Mouse (Mus musculus): ENCODE measurements at regions not wholly inside any gene's neighbourhood (a gene's known extent, or its start where the extent isn't known, plus 50 kb on each side); places are given as distances from the start of the nearest gene placed in this dataset.

GRCm38 (mm10) chr13:47471543-47472213 lies 349.2 kb downstream of the Rnf144b start:
- DNase-seq (no peak), ATAC-seq (no peak)
- Histone ChIP-seq H3K4me3 (ENCODE audit: low read depth, low read length) (no peak overlapping the region), H3K27ac (ENCODE audit: low read depth) (no peak overlapping the region), H3K4me2 (ENCODE audit: low read depth, low read length) (no peak overlapping the region), H3K4me1 (ENCODE audit: insufficient read depth) (no peaks in the 10 kb centered on the region), H3K9ac (replicated peaks) (no peak overlapping the region), H3K36me3 (replicated peaks; ENCODE audit: insufficient read depth, low read length) (no peaks in the 10 kb centered on the region), H3K9me3 (ENCODE audit: low read length) (no peaks in the 10 kb centered on the region), H3K27me3 (ENCODE audit: insufficient read depth, low read length) (no peaks in the 10 kb centered on the region)
- WGBS (ENCODE audit: insufficient replicate concordance): 62% methylated on average over 14 of the region's 14 CpGs
- TF ChIP-seq EP300 (IDR thresholded peaks at IDR 0.05; ENCODE audit: low read depth) (no peak), CTCF (IDR thresholded peaks at IDR 0.05; ENCODE audit: low read depth) (no peak)

DNA sequence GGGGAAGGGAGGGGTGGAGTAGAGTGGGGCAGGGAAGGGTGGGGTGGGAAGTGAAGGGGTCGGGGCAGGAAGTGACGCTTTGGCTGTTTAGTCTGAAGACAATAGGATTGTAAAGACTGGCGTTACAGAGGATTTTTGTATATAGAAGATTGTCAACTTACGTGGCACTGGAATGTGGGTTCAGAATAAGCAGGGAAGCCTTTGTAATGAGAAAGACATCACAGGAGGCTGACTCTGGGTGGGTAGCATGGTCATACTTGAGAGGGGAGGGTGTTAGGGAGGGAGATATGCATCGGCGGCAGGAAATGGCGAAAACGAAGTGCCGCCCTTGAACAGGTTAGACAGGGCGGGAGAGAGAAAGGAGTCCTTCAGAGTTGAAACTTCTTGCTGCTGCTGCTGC lies 357.7 kb downstream of the Rnf144b start:
- 62% methylated on average over 10 of the region's 10 CpGs for WGBS (ENCODE audit: insufficient replicate concordance)
- Histone ChIP-seq H3K4me1 (ENCODE audit: insufficient read depth) (no peaks in the 10 kb centered on the region), H3K27ac (ENCODE audit: low read depth) (no peak overlapping the region), H3K4me2 (ENCODE audit: low read depth, low read length) (no peak overlapping the region), H3K9me3 (ENCODE audit: low read length) (no peaks in the 10 kb centered on the region), H3K36me3 (replicated peaks; ENCODE audit: insufficient read depth, low read length) (no peaks in the 10 kb centered on the region), H3K27me3 (ENCODE audit: insufficient read depth, low read length) (no peaks in the 10 kb centered on the region), H3K9ac (replicated peaks) (no peak overlapping the region), H3K4me3 (ENCODE audit: low read depth, low read length) (no peak overlapping the region)
- TF ChIP-seq EP300 (IDR thresholded peaks at IDR 0.05; ENCODE audit: low read depth) (no peak), CTCF (IDR thresholded peaks at IDR 0.05; ENCODE audit: low read depth) (no peak)
- DNase-seq: no peak
- ATAC-seq: no peak

DNA sequence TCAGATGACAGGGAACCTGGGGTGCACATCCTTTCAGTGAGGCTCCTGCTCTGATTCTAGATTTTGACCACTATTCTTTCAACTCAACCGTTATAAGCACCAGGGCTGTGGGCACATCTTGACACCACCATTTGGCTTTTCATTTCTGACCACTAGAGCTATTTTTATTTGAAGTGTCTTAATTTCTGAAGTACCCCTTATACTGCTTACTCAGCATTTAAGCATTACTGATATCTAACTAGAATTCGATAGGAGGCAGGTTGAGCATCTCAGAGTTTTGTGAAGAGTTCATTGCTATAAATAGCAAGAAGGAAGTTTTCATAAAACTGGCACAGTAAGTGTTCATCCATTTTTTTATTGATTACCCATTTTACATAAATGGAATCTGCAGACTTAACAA lies 362.4 kb downstream of the Rnf144b start:
- no peak overlapping the region for H3K4me3 ChIP-seq (ENCODE audit: low read depth, low read length)
- H3K9me3 ChIP-seq (ENCODE audit: low read length): no peaks in the 10 kb centered on the region
- no peak for DNase-seq
- no peaks in the 10 kb centered on the region for H3K4me1 ChIP-seq (ENCODE audit: insufficient read depth)
- no peak overlapping the region for H3K27ac ChIP-seq (ENCODE audit: low read depth)
- no peaks in the 10 kb centered on the region for H3K36me3 ChIP-seq (replicated peaks; ENCODE audit: insufficient read depth, low read length)
- TF ChIP-seq EP300 (IDR thresholded peaks at IDR 0.05; ENCODE audit: low read depth): no peak
- no peak for TF ChIP-seq CTCF (IDR thresholded peaks at IDR 0.05; ENCODE audit: low read depth)
- WGBS (ENCODE audit: insufficient replicate concordance): 78% methylated on average over 2 of the region's 2 CpGs
- no peak overlapping the region for H3K4me2 ChIP-seq (ENCODE audit: low read depth, low read length)
- H3K9ac ChIP-seq (replicated peaks): no peak overlapping the region
- ATAC-seq: no peak
- no peaks in the 10 kb centered on the region for H3K27me3 ChIP-seq (ENCODE audit: insufficient read depth, low read length)

GRCm38 (mm10) chr13:47486111-47486510 lies 363.7 kb downstream of the Rnf144b start:
- Histone ChIP-seq H3K9me3 (ENCODE audit: low read length) (no peaks in the 10 kb centered on the region), H3K4me1 (ENCODE audit: insufficient read depth) (no peaks in the 10 kb centered on the region), H3K4me2 (ENCODE audit: low read depth, low read length) (no peak overlapping the region), H3K27me3 (ENCODE audit: insufficient read depth, low read length) (no peaks in the 10 kb centered on the region), H3K36me3 (replicated peaks; ENCODE audit: insufficient read depth, low read length) (no peaks in the 10 kb centered on the region), H3K9ac (replicated peaks) (no peak overlapping the region), H3K4me3 (ENCODE audit: low read depth, low read length) (no peak overlapping the region), H3K27ac (ENCODE audit: low read depth) (no peak overlapping the region)
- no peak for TF ChIP-seq CTCF (IDR thresholded peaks at IDR 0.05; ENCODE audit: low read depth)
- TF ChIP-seq EP300 (IDR thresholded peaks at IDR 0.05; ENCODE audit: low read depth): no peak
- ATAC-seq (no peak), DNase-seq (no peak)

- H3K9ac ChIP-seq (replicated peaks): no peak overlapping the region
- H3K4me2 ChIP-seq (ENCODE audit: low read depth, low read length): no peak overlapping the region
- TF ChIP-seq CTCF (IDR thresholded peaks at IDR 0.05; ENCODE audit: low read depth): no peak
- TF ChIP-seq EP300 (IDR thresholded peaks at IDR 0.05; ENCODE audit: low read depth): no peak
- H3K27me3 ChIP-seq (ENCODE audit: insufficient read depth, low read length): no peaks in the 10 kb centered on the region
- DNase-seq (no peak), ATAC-seq (no peak)
- 69% methylated on average over 3 of the region's 3 CpGs for WGBS (ENCODE audit: insufficient replicate concordance)
- no peaks in the 10 kb centered on the region for H3K36me3 ChIP-seq (replicated peaks; ENCODE audit: insufficient read depth, low read length)
- H3K9me3 ChIP-seq (ENCODE audit: low read length): no peaks in the 10 kb centered on the region
- H3K4me1 ChIP-seq (ENCODE audit: insufficient read depth): no peaks in the 10 kb centered on the region
- H3K27ac ChIP-seq (ENCODE audit: low read depth): no peak overlapping the region
- no peak overlapping the region for H3K4me3 ChIP-seq (ENCODE audit: low read depth, low read length)
Observed at GRCm38 (mm10) chr13:47486658-47487057, 364.2 kb downstream of the Rnf144b start.

- Histone ChIP-seq H3K9me3 (ENCODE audit: low read length) (no peaks in the 10 kb centered on the region), H3K4me3 (ENCODE audit: low read depth, low read length) (no peak overlapping the region), H3K27ac (ENCODE audit: low read depth) (no peak overlapping the region), H3K36me3 (replicated peaks; ENCODE audit: insufficient read depth, low read length) (no peaks in the 10 kb centered on the region), H3K4me1 (ENCODE audit: insufficient read depth) (no peaks in the 10 kb centered on the region), H3K27me3 (ENCODE audit: insufficient read depth, low read length) (no peaks in the 10 kb centered on the region), H3K9ac (replicated peaks) (no peak overlapping the region), H3K4me2 (ENCODE audit: low read depth, low read length) (no peak overlapping the region)
- TF ChIP-seq CTCF (IDR thresholded peaks at IDR 0.05; ENCODE audit: low read depth) (no peak), EP300 (IDR thresholded peaks at IDR 0.05; ENCODE audit: low read depth) (no peak)
- DNase-seq (no peak), ATAC-seq (no peak)
- 88% methylated on average over 15 of the region's 15 CpGs for WGBS (ENCODE audit: insufficient replicate concordance)
Observed at GRCm38 (mm10) chr13:47505380-47505955, 383.0 kb downstream of the Rnf144b start.

Measured in liver, postnatal 0 days (tissue).